Mouse (Mus musculus): ENCODE measurements around the gene Rfx3. TPM values are rescaled to one million over a fixed set of nuclear protein-coding genes. Genes with fewer than 3 reads are reported as not detected.

The Rfx3 gene
- total and polyA plus RNA-seq, 3 experiments: 1.1 to 62.0 (median 1.8) TPM

GRCm38 (mm10) chr19:27770716-27771265 is 240.2 kb downstream of the Rfx3 start:
- TF ChIP-seq SIN3A (IDR thresholded peaks at IDR 0.05; ENCODE audit: low read length): no peak
- no peak for TF ChIP-seq MEF2A (IDR thresholded peaks at IDR 0.05; ENCODE audit: extremely low read depth, insufficient replicate concordance, low read depth, low read length, poor library complexity, severe bottlenecking)
- TF ChIP-seq USF1 (IDR thresholded peaks at IDR 0.05; ENCODE audit: low read depth, low read length): no peak
- TF ChIP-seq NELFE (IDR thresholded peaks at IDR 0.05; ENCODE audit: low read depth, low read length): no peak
- TF ChIP-seq TBP (IDR thresholded peaks at IDR 0.05; ENCODE audit: low read depth, low read length): no peak
- TF ChIP-seq HCFC1 (IDR thresholded peaks at IDR 0.05; ENCODE audit: low read depth, low read length): no peak
- TF ChIP-seq ZC3H11A (IDR thresholded peaks at IDR 0.05; ENCODE audit: low read depth, low read length): no peak
- no peak for TF ChIP-seq BHLHE40 (IDR thresholded peaks at IDR 0.05; ENCODE audit: borderline replicate concordance, low read depth, low read length)
- TF ChIP-seq MAZ (IDR thresholded peaks at IDR 0.05; ENCODE audit: low read depth, low read length): no peak
- TF ChIP-seq E2F4 (IDR thresholded peaks at IDR 0.05; ENCODE audit: borderline replicate concordance, low read depth, low read length): no peak
- Histone ChIP-seq H3K9me3 (replicated peaks; ENCODE audit: insufficient read depth, low read length) (no peaks in the 10 kb centered on the region), H3K79me2 (ENCODE audit: control insufficient read depth, insufficient read depth, low read length, poor library complexity) (no peaks in the 10 kb centered on the region), H3K9ac (ENCODE audit: control insufficient read depth, low read depth, low read length, poor library complexity, severe bottlenecking) (no peak overlapping the region), H3K4me1 (ENCODE audit: control insufficient read depth in 1 of 2, insufficient read depth in 2 of 2, low read length in 2 of 2) (no peaks in the 10 kb centered on the region), H3K4me3 (ENCODE audit: control insufficient read depth in 1 of 2, insufficient read depth in 1 of 2, low read depth in 2 of 2, low read length in 2 of 2) (no peak overlapping the region), H3K27me3 (ENCODE audit: control insufficient read depth in 1 of 2, insufficient read depth in 2 of 2, low read length in 2 of 2) (no peaks in the 10 kb centered on the region), H3K36me3 (ENCODE audit: control insufficient read depth in 1 of 2, insufficient read depth in 2 of 2, low read length in 2 of 2) (no peaks in the 10 kb centered on the region), H3K27ac (ENCODE audit: control insufficient read depth, low read depth, low read length) (no peak overlapping the region)
- DNase-seq (ENCODE audit: low read depth, low spot score): no peak

- no peaks in the 10 kb centered on the region for H3K4me1 ChIP-seq (ENCODE audit: control insufficient read depth in 1 of 2, insufficient read depth in 2 of 2, low read length in 2 of 2)
- no peaks in the 10 kb centered on the region for H3K36me3 ChIP-seq (ENCODE audit: control insufficient read depth in 1 of 2, insufficient read depth in 2 of 2, low read length in 2 of 2)
- H3K4me3 ChIP-seq (ENCODE audit: control insufficient read depth in 1 of 2, insufficient read depth in 1 of 2, low read depth in 2 of 2, low read length in 2 of 2): no peak overlapping the region
- H3K9me3 ChIP-seq (replicated peaks; ENCODE audit: insufficient read depth, low read length): no peaks in the 10 kb centered on the region
- TF ChIP-seq MAZ (IDR thresholded peaks at IDR 0.05; ENCODE audit: low read depth, low read length) (no peak), HCFC1 (IDR thresholded peaks at IDR 0.05; ENCODE audit: low read depth, low read length) (no peak), MYC (IDR thresholded peaks at IDR 0.05; ENCODE audit: low read depth, low read length) (no peak), CTCF (IDR thresholded peaks at IDR 0.05 in 2 of 3, conservative IDR thresholded peaks at IDR 0.05 in 1 of 3; ENCODE audit: control insufficient read depth in 1 of 3, insufficient read depth in 1 of 3, low read depth in 2 of 3, low read length in 3 of 3, poor library complexity in 1 of 3, severe bottlenecking in 1 of 3) (no peak), NRF1 (IDR thresholded peaks at IDR 0.05; ENCODE audit: insufficient read depth, low read depth, low read length, poor library complexity, severe bottlenecking) (no peak), ZKSCAN1 (IDR thresholded peaks at IDR 0.05; ENCODE audit: low read depth, low read length) (no peak), ZC3H11A (IDR thresholded peaks at IDR 0.05; ENCODE audit: low read depth, low read length) (no peak), USF1 (IDR thresholded peaks at IDR 0.05; ENCODE audit: low read depth, low read length) (no peak), RAD21 (IDR thresholded peaks at IDR 0.05; ENCODE audit: low read depth, low read length) (no peak), POLR2AphosphoS2 (IDR thresholded peaks at IDR 0.05; ENCODE audit: low read length) (no peak), KAT2A (conservative IDR thresholded peaks at IDR 0.05; ENCODE audit: low read depth, low read length) (no peak), GATA1 (IDR thresholded peaks at IDR 0.05; ENCODE audit: low read depth, low read length) (no peak), MXI1 (IDR thresholded peaks at IDR 0.05; ENCODE audit: low read depth, low read length) (no peak), ZMIZ1 (IDR thresholded peaks at IDR 0.05; ENCODE audit: low read depth, low read length) (no peak), MAX (IDR thresholded peaks at IDR 0.05; ENCODE audit: low read length) (no peak), E2F4 (IDR thresholded peaks at IDR 0.05; ENCODE audit: borderline replicate concordance, low read depth, low read length) (no peak), BHLHE40 (IDR thresholded peaks at IDR 0.05; ENCODE audit: borderline replicate concordance, low read depth, low read length) (no peak), ELF1 (IDR thresholded peaks at IDR 0.05; ENCODE audit: low read depth, low read length) (no peak), GABPA (IDR thresholded peaks at IDR 0.05; ENCODE audit: low read depth, low read length) (no peak), MEF2A (IDR thresholded peaks at IDR 0.05; ENCODE audit: extremely low read depth, insufficient replicate concordance, low read depth, low read length, poor library complexity, severe bottlenecking) (no peak)
- H3K79me2 ChIP-seq (ENCODE audit: control insufficient read depth, insufficient read depth, low read length, poor library complexity): no peaks in the 10 kb centered on the region
- no peak for DNase-seq (ENCODE audit: low read depth, low spot score)
- no peak overlapping the region for H3K9ac ChIP-seq (ENCODE audit: control insufficient read depth, low read depth, low read length, poor library complexity, severe bottlenecking)
- no peak overlapping the region for H3K27ac ChIP-seq (ENCODE audit: control insufficient read depth, low read depth, low read length)
- no peaks in the 10 kb centered on the region for H3K27me3 ChIP-seq (ENCODE audit: control insufficient read depth in 1 of 2, insufficient read depth in 2 of 2, low read length in 2 of 2)
Measured at GRCm38 (mm10) chr19:27768444-27768843, 242.5 kb downstream of the Rfx3 start.
